Mouse (Mus musculus): Measurements from ENCODE around the gene Serpina3i.

- TF ChIP-seq POLR2A (IDR thresholded peaks at IDR 0.05; ENCODE audit: insufficient read depth, low read length): no peak
- TF ChIP-seq EP300 (IDR thresholded peaks at IDR 0.05; ENCODE audit: insufficient read depth, low read depth, low read length): no peak
These were observed 31.0 kb downstream of the Serpina3i start for GRCm38 (mm10) chr12:104293963-104294362.

Measured in ES-Bruce4 (cell line).